Mouse (Mus musculus): ENCODE results near the gene Scaper. TPM values are rescaled to one million over a fixed set of nuclear protein-coding genes. Genes with fewer than 3 reads are reported as not detected.
A peak's percentile ranks its signal among the peaks of the same experiment; 100 is the strongest.

The Scaper gene
- total RNA-seq, 2 experiments from 2014 or later: 16.4 to 18.2 TPM

DNA sequence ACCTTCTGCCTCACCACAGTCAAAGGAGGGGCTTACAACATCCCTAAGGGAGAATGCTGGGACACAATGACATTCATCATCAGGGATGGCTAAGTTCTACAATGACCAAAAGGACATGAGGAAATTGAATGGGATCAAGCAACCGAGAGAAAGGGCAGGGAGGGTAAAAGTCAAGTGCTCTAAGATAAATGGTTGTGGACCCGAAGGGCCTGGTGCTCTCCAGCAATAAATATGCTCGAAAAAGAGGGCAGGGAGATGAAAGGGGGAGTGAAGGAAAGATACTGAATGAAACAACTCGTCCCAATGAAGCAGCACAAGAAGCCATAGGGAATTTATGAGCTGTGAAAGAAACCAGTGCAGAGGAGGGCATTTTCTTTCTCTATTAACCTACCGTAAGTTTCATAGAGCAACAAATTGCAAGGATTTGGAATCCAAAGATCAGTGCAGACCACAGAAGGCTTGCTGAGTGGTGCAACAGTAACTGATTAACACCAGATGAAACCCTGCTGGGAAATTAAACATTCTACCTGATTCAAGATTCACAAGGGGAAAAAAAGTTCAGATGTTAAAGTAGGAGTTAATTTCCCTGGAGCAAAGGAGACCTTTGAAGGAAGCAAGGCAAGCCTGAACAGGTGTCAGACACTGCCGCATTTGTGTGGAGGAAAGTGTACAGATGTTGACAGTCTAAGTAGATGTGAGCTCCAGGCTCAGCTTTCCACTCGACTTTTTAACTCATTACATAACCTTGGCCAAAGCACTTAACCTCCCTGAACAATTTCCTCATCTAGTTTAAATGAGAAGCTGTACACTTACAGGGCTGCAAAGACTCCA is 329.0 kb downstream of the Scaper start:
- no peak for DNase-seq

GRCm38 (mm10) chr9:55598594-55598993 is 339.3 kb downstream of the Scaper start:
- no peak for DNase-seq

GRCm38 (mm10) chr9:55586141-55586540 is 351.8 kb downstream of the Scaper start:
- no peak for DNase-seq

DNA sequence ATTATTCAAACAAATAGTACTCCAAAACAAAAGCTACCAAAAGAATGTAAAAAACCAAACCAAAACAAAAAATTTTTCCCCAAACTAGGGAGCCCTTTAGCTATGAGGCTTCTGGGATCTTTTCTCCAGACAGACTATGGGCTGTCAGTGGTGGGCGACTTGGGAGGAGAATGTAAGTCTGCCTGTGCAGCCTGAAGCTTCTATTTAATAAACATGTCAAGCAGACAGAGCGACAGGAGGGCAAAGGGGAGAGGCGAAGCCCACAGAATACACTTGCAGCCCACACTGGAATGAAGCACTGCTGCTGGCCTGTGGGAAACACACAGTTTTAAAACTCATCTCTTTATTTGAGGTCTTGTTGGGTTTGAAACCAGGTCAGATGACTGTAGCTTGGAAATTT is 356.5 kb downstream of the Scaper start:
- no peak for DNase-seq

DNA sequence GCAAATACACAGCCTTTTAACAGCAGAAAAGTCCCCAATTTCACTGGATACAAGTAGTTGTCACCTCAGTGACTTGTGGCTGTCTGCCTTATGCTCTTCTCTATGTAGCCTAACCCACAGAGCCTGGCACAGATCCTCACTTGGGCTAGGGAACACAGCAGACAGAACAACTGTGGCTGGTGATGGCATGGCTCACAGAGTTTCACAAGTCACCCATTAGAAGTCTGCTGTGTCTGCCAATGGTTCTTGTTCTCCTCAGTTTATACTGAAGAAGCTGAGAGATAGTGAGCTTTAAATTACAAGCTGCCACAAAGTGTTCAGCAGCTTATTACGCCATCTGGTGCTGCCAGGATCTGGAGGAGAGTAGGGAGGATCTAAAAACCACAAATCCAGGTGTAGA is 361.3 kb downstream of the Scaper start:
- no peak for DNase-seq

GRCm38 (mm10) chr9:55571071-55571470 is 366.8 kb downstream of the Scaper start:
- no peak for DNase-seq

GRCm38 (mm10) chr9:55568466-55569159 is 369.3 kb downstream of the Scaper start:
- DNase-seq: peak; percentile 49 to 50

DNA sequence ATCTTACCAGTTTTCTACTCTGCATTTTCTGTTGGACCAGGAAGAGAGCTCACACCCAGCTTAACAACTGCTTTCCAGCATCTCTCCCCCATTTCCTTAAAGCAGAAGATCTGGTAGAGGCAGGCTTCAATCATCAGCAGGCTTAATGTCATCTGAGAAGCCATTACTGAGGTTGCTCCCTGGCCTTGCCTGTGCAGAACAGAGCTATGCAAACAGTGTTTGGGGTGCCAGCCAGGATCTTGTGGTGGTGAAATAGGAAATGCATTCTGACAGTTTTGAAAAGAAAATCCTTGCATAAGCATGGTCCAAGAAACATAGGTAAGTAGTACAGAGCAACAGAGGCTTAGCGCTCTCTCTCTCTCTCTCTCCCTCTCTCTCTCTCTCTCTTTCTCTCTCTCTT is 377.0 kb downstream of the Scaper start:
- no peak for DNase-seq

GRCm38 (mm10) chr9:55554986-55555385 is 382.9 kb downstream of the Scaper start:
- no peak for DNase-seq

DNA sequence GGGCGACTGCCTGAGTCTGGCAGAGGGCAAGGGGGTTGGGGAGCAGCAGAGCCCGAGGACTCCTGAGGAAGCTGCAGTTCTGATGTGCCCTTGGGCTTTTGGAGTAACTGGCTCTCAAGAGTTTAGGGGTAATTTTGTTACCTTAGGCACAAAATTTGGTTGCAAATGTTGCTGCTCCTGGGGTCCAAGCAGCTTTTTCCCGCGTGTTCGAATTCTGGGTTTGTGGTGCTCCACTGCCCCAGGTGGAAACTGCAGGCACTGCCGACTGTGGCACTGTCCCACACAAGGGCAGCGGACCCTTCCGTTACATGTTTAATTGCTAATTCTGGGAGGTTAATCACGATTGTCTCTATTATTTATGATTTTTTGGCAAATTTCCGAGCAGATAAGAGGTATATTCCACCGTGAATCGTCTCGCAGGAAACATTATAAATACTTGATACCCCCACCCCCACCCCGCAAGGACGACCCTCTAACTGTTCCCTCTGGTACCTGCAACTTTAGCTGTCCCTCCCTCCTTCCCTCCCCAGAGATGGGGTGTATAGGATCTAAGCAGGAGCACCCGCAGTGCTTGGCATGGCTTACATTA is 388.5 kb downstream of the Scaper start:
- DNase-seq: no peak

GRCm38 (mm10) chr9:55548871-55549270 is 389.0 kb downstream of the Scaper start:
- no peak for DNase-seq

DNA sequence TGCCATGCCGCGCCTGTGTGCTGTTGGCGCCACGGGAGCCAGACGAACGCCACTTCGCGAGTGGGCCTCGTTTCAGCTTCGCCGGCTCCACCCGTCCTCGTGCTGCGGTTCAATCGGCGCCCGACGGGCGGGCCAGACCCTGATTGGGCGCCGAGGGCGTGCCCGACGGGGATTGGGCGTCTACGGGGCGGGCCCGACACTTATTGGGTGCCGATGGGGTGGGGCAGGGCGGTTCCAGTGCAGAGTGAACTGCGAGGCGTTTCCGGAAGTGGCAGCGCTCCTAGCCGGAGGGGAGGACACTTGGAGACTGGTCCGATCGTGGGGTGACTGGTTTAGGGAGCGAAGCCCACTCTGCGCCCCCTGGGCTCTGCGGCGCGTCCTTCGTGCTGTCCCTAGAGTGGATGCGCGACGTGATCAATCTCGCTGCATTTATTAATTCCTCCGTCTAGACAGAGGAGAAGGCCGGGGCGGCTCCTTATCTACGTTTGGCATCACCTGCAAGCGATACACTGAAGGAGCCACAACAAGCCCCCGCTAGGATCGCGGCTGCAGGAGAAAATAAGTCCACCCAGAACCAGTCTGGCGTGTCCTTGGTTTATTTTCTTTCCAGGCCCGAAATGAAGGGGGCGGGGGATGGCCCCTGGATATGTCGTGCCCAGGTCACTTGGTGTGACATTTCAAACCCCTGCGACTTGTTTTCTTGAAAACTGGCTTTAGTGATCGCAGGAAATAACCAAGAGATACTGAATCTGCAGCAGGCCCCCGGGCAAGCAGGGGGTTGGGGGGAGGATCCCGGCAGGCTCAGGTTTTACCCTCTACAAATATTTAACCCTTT is 391.5 kb downstream of the Scaper start:
- DNase-seq: peak; percentile 39 to 46

DNA sequence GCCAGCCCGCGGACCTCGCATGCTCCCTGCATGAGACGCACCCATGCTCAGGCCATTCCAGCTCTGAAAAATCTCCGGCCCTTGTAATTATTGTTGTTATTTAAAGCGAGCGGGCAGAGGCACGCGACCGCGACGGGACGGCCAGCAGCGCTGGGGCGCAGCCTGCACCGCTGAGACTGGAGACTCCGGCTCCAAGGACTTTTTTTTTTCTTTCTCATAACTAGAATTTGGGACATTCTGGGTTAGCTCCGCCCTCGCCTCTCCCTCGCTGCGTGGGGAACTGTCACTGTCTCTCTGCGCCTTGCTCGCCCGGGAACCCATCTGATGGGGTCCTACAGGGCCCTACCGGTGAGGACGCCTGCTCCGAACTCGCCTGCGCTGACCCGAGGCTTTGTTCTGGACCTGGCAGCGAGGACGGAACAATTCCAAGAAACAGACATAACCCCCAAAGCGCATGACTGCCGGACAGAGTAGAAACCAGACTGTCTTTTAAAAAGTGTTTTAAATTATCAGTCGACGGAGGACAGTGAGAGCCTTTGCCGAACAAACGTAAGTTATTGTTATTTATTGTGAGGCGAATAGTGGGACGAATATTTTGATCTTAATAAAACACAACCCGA is 392.3 kb downstream of the Scaper start:
- peak in 1 of 2 experiments; percentile 55 for DNase-seq

DNA sequence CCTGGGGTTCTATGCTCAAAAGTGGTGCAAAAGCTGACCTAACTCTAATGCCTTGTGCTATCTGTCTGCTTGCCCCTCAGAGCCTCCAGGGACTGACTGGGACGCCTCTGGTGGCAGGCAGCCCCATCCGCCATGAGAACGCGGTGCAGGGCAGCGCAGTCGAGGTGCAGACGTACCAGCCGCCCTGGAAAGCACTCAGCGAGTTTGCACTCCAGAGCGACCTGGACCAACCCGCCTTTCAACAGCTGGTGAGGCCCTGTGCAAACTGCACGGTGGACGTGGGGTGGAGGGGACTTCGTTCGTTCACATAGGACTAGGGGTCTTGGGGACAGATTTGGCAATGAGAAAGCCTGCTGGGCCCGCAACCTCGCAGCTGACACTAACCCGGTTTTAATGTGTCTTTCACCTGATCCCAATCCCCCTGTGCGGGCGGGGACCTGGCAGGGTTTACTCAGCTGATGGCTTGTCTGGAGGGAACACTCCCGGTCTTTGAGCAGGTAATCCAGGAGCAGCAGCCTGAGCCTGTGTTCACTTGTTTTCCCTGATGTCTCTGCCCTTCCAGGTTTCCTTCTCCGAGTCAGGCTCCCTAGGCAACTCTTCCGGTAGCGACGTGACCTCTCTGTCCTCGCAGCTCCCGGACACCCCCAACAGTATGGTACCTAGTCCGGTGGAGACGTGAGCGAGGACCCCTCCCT is 392.9 kb downstream of the Scaper start:
- peak; percentile 28 to 69 for DNase-seq

- DNase-seq: peak; percentile 30 to 79
These were observed 394.1 kb downstream of the Scaper start for GRCm38 (mm10) chr9:55543703-55544401.

DNA sequence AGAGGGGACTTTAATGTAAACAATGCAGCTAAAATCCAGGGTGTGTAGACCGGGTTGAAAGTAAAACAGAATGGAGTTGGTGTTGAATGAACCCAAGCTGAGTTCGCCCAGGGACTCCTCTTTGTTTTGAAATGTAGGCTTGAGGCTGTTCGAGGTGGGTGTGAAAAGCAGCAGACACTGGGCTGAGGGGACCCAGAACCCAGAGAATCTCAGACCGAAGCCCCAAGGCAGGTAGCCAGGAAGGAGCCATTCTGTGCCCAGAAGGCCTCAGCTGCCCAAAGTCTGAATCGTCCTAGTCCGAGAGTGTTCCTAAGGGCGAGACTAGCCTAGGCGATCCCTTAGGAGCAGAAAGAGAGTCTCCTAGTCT is 394.6 kb downstream of the Scaper start:
- no peak for DNase-seq

GRCm38 (mm10) chr9:55542366-55543325 is 395.3 kb downstream of the Scaper start:
- peak in 1 of 2 experiments; percentile 34 for DNase-seq

- peak; percentile 47 to 73 for DNase-seq
These were observed 396.1 kb downstream of the Scaper start for GRCm38 (mm10) chr9:55541681-55542365.

- DNase-seq: peak; percentile 47 to 72
These were observed 397.0 kb downstream of the Scaper start for GRCm38 (mm10) chr9:55540888-55541287.
